Mouse (Mus musculus): ENCODE results near the gene Dda1. TPM values are rescaled to one million over a fixed set of nuclear protein-coding genes. Genes with fewer than 3 reads are reported as not detected.

Dda1 gene
- polyA plus RNA-seq, 1 experiment from 2014 or later, result 115 TPM

- Histone ChIP-seq H3K9ac (ENCODE audit: low read length) (peak within 1 kb of the TSS; percentile 74), H3K36me3 (ENCODE audit: control insufficient read depth, insufficient read depth, low read length) (peaks cover 6% of the 10 kb centered on the region; the same call in 1 of the 2 replicates), H3K4me2 (ENCODE audit: low read depth, severe bottlenecking) (peak within 1 kb of the TSS; percentile 90), H3K27ac (replicated peaks; ENCODE audit: low read depth, low read length) (no peak within 1 kb of the TSS; the same call in 1 of the 2 replicates), H3K4me3 (ENCODE audit: low read depth, low read length) (peak within 1 kb of the TSS; percentile 85), H3K4me1 (ENCODE audit: control insufficient read depth, insufficient read depth, low read length) (peaks cover 14% of the 10 kb centered on the region), H3K27me3 (ENCODE audit: control insufficient read depth, insufficient read depth, low read length) (peaks cover 3% of the 10 kb centered on the region; the same call in 1 of the 2 replicates), H3K9me3 (ENCODE audit: control insufficient read depth, low read length) (no peaks in the 10 kb centered on the region; the same call in 1 of the 2 replicates)
- ATAC-seq (ENCODE audit: insufficient number of reproducible peaks, low FRiP score, low TSS enrichment, low read depth), result peak; percentile 76
- peak; percentile 99 for DNase-seq (ENCODE audit: low spot score)
- under 1% methylated on average over 59 of the region's 59 CpGs for WGBS
These were observed 4.2 kb upstream of the Dda1 start, which contains the start of gene Mrpl34 for GRCm38 (mm10) chr8:71464513-71465500. Gene Mrpl34, plus strand, starts transcription at chr8:71464959.

- no peak overlapping the region; the same call in 1 of the 2 replicates for H3K9ac ChIP-seq (ENCODE audit: low read length)
- DNase-seq (ENCODE audit: low spot score) (no peak), ATAC-seq (ENCODE audit: insufficient number of reproducible peaks, low FRiP score, low TSS enrichment, low read depth) (no peak)
- H3K4me2 ChIP-seq (ENCODE audit: low read depth, severe bottlenecking), result peak overlapping the region; percentile 90
- peak overlapping the region; percentile 85 for H3K4me3 ChIP-seq (ENCODE audit: low read depth, low read length)
- H3K27me3 ChIP-seq (ENCODE audit: control insufficient read depth, insufficient read depth, low read length), result peaks cover 3% of the 10 kb centered on the region; the same call in 1 of the 2 replicates
- peaks cover 17% of the 10 kb centered on the region for H3K4me1 ChIP-seq (ENCODE audit: control insufficient read depth, insufficient read depth, low read length)
- H3K27ac ChIP-seq (replicated peaks; ENCODE audit: low read depth, low read length), result no peak overlapping the region
- H3K9me3 ChIP-seq (ENCODE audit: control insufficient read depth, low read length), result no peaks in the 10 kb centered on the region; the same call in 1 of the 2 replicates
- 87% methylated on average over 8 of the region's 8 CpGs for WGBS
- peaks cover 6% of the 10 kb centered on the region; the same call in 1 of the 2 replicates for H3K36me3 ChIP-seq (ENCODE audit: control insufficient read depth, insufficient read depth, low read length)
These were observed 3.3 kb upstream of the Dda1 start for GRCm38 (mm10) chr8:71465733-71466132.

GRCm38 (mm10) chr8:71466198-71466597, 2.8 kb upstream of the Dda1 start:
- no peak for DNase-seq (ENCODE audit: low spot score)

GRCm38 (mm10) chr8:71467201-71467600, 1.8 kb upstream of the Dda1 start:
- Histone ChIP-seq H3K4me1 (ENCODE audit: control insufficient read depth, insufficient read depth, low read length) (peaks cover 17% of the 10 kb centered on the region), H3K4me3 (ENCODE audit: low read depth, low read length) (no peak overlapping the region)

More at GRCm38 (mm10) chr8:71466198-71466597, 2.8 kb upstream of the Dda1 start:
- Histone ChIP-seq H3K4me2 (ENCODE audit: low read depth, severe bottlenecking) (peak overlapping the region; percentile 90; the same call in 1 of the 2 replicates), H3K4me3 (ENCODE audit: low read depth, low read length) (no peak overlapping the region), H3K27ac (replicated peaks; ENCODE audit: low read depth, low read length) (no peak overlapping the region), H3K27me3 (ENCODE audit: control insufficient read depth, insufficient read depth, low read length) (peaks cover 3% of the 10 kb centered on the region; the same call in 1 of the 2 replicates), H3K4me1 (ENCODE audit: control insufficient read depth, insufficient read depth, low read length) (peaks cover 17% of the 10 kb centered on the region), H3K9ac (ENCODE audit: low read length) (no peak overlapping the region), H3K9me3 (ENCODE audit: control insufficient read depth, low read length) (no peaks in the 10 kb centered on the region; the same call in 1 of the 2 replicates), H3K36me3 (ENCODE audit: control insufficient read depth, insufficient read depth, low read length) (peaks cover 4% of the 10 kb centered on the region; the same call in 1 of the 2 replicates)
- WGBS, result 94% methylated on average over 5 of the region's 5 CpGs
- ATAC-seq (ENCODE audit: insufficient number of reproducible peaks, low FRiP score, low TSS enrichment, low read depth), result no peak

GRCm38 (mm10) chr8:71468001-71468400, 998 bp upstream of the Dda1 start:
- H3K9ac ChIP-seq (ENCODE audit: low read length), result no peak overlapping the region
- peaks cover 2% of the 10 kb centered on the region; the same call in 1 of the 2 replicates for H3K36me3 ChIP-seq (ENCODE audit: control insufficient read depth, insufficient read depth, low read length)
- no peaks in the 10 kb centered on the region for H3K27me3 ChIP-seq (ENCODE audit: control insufficient read depth, insufficient read depth, low read length)
- no peak overlapping the region for H3K4me3 ChIP-seq (ENCODE audit: low read depth, low read length)
- H3K4me2 ChIP-seq (ENCODE audit: low read depth, severe bottlenecking), result no peak overlapping the region
- DNase-seq (ENCODE audit: low spot score) (no peak), ATAC-seq (ENCODE audit: insufficient number of reproducible peaks, low FRiP score, low TSS enrichment, low read depth) (no peak)
- H3K27ac ChIP-seq (replicated peaks; ENCODE audit: low read depth, low read length), result no peak overlapping the region
- H3K4me1 ChIP-seq (ENCODE audit: control insufficient read depth, insufficient read depth, low read length), result peaks cover 12% of the 10 kb centered on the region; the same call in 1 of the 2 replicates
- WGBS, result 88% methylated on average over 1 of the region's 1 CpGs
- H3K9me3 ChIP-seq (ENCODE audit: control insufficient read depth, low read length), result no peaks in the 10 kb centered on the region; the same call in 1 of the 2 replicates

More at GRCm38 (mm10) chr8:71467201-71467600, 1.8 kb upstream of the Dda1 start:
- no peak overlapping the region for H3K4me2 ChIP-seq (ENCODE audit: low read depth, severe bottlenecking)
- peaks cover 2% of the 10 kb centered on the region; the same call in 1 of the 2 replicates for H3K36me3 ChIP-seq (ENCODE audit: control insufficient read depth, insufficient read depth, low read length)
- H3K27me3 ChIP-seq (ENCODE audit: control insufficient read depth, insufficient read depth, low read length), result peaks cover 3% of the 10 kb centered on the region; the same call in 1 of the 2 replicates
- ATAC-seq (ENCODE audit: insufficient number of reproducible peaks, low FRiP score, low TSS enrichment, low read depth) (no peak), DNase-seq (ENCODE audit: low spot score) (no peak)
- 89% methylated on average over 2 of the region's 2 CpGs for WGBS
- H3K27ac ChIP-seq (replicated peaks; ENCODE audit: low read depth, low read length), result no peak overlapping the region
- no peaks in the 10 kb centered on the region; the same call in 1 of the 2 replicates for H3K9me3 ChIP-seq (ENCODE audit: control insufficient read depth, low read length)
- H3K9ac ChIP-seq (ENCODE audit: low read length), result no peak overlapping the region

- peak; percentile 33 for ATAC-seq (ENCODE audit: insufficient number of reproducible peaks, low FRiP score, low TSS enrichment, low read depth)
- peak; percentile 62 for DNase-seq (ENCODE audit: low spot score)
- H3K9me3 ChIP-seq (ENCODE audit: control insufficient read depth, low read length), result no peaks in the 10 kb centered on the region; the same call in 1 of the 2 replicates
- H3K36me3 ChIP-seq (ENCODE audit: control insufficient read depth, insufficient read depth, low read length), result peaks cover 7% of the 10 kb centered on the region; the same call in 1 of the 2 replicates
- H3K27ac ChIP-seq (replicated peaks; ENCODE audit: low read depth, low read length), result 0 out of 2 replicates have a peak overlapping the region, but pooled peaks have one; percentile 10
- H3K4me1 ChIP-seq (ENCODE audit: control insufficient read depth, insufficient read depth, low read length), result peaks cover 5% of the 10 kb centered on the region; the same call in 1 of the 2 replicates
- H3K9ac ChIP-seq (ENCODE audit: low read length), result peak overlapping the region; percentile 60
- H3K27me3 ChIP-seq (ENCODE audit: control insufficient read depth, insufficient read depth, low read length), result no peaks in the 10 kb centered on the region
- peak overlapping the region; percentile 92 for H3K4me3 ChIP-seq (ENCODE audit: low read depth, low read length)
- WGBS, result under 1% methylated on average over 24 of the region's 24 CpGs
- H3K4me2 ChIP-seq (ENCODE audit: low read depth, severe bottlenecking), result peak overlapping the region; percentile 85
These were observed 412 bp downstream of the Dda1 start for GRCm38 (mm10) chr8:71469411-71469810.

GRCm38 (mm10) chr8:71470146-71470912, 1.3 kb downstream of the Dda1 start:
- Histone ChIP-seq H3K9ac (ENCODE audit: low read length) (peak overlapping the region; percentile 60), H3K36me3 (ENCODE audit: control insufficient read depth, insufficient read depth, low read length) (peaks cover 12% of the 10 kb centered on the region; the same call in 1 of the 2 replicates), H3K27ac (replicated peaks; ENCODE audit: low read depth, low read length) (no peak overlapping the region), H3K9me3 (ENCODE audit: control insufficient read depth, low read length) (no peaks in the 10 kb centered on the region; the same call in 1 of the 2 replicates), H3K4me1 (ENCODE audit: control insufficient read depth, insufficient read depth, low read length) (0 out of 2 replicates have a peak, but pooled peaks cover 3% of the 10 kb centered on the region), H3K27me3 (ENCODE audit: control insufficient read depth, insufficient read depth, low read length) (no peaks in the 10 kb centered on the region), H3K4me3 (ENCODE audit: low read depth, low read length) (peak overlapping the region; percentile 92; the same call in 1 of the 2 replicates), H3K4me2 (ENCODE audit: low read depth, severe bottlenecking) (peak overlapping the region; percentile 85)
- DNase-seq (ENCODE audit: low spot score), result no peak
- no peak for ATAC-seq (ENCODE audit: insufficient number of reproducible peaks, low FRiP score, low TSS enrichment, low read depth)
- WGBS, result 87% methylated on average over 3 of the region's 3 CpGs

Data from limb, embryonic 11.5 days (tissue).